8 mouse cellular contexts compared by ENCODE assay signal in genomic region chr4:117155792-117156355, GRCm38 (mm10). TPM values are rescaled to one million over a fixed set of nuclear protein-coding genes. Genes with fewer than 3 reads are reported as not detected.
DNase-seq lines count a peak whose midpoint lies in the region; ATAC-seq and TF ChIP-seq lines count a peak whose summit lies in the region.

TSS of gene Rps8 (minus strand) at chr4:117156243.

- no peaks in the 10 kb centered on the region for H3K9me3 ChIP-seq in G1E (replicated peaks)
- H3K9me3 ChIP-seq in forebrain, embryonic 16.5 days (ENCODE audit: control insufficient read depth, low read length) = no peaks in the 10 kb centered on the region
- H3K9me3 ChIP-seq in lung, embryonic 16.5 days (ENCODE audit: control insufficient read depth, low read length) = no peaks in the 10 kb centered on the region

- H3K36me3 ChIP-seq in G1E (replicated peaks) = peaks cover 72% of the 10 kb centered on the region
- peaks cover 28% of the 10 kb centered on the region for H3K36me3 ChIP-seq in forebrain, embryonic 16.5 days (ENCODE audit: control insufficient read depth, insufficient read depth)
- H3K36me3 ChIP-seq in lung, embryonic 16.5 days (ENCODE audit: control insufficient read depth, insufficient read depth, low read length) = peaks cover 39% of the 10 kb centered on the region

- peak within 1 kb of the TSS; percentile 98 for H3K4me3 ChIP-seq in G1E (ENCODE audit: low read depth, low read length)
- peak within 1 kb of the TSS; percentile 72 for H3K4me3 ChIP-seq in forebrain, embryonic 16.5 days (replicated peaks; ENCODE audit: low read length)
- peak within 1 kb of the TSS; percentile 92 for H3K4me3 ChIP-seq in lung, embryonic 16.5 days (ENCODE audit: low read length)

- peak within 1 kb of the TSS; percentile 86 for H3K9ac ChIP-seq in forebrain, embryonic 16.5 days (replicated peaks; ENCODE audit: low read depth, low read length)
- H3K9ac ChIP-seq in lung, embryonic 16.5 days (ENCODE audit: low read length) = peak within 1 kb of the TSS; percentile 99

- WGBS in forebrain, embryonic 16.5 days = under 1% methylated on average over 50 of the region's 52 CpGs
- WGBS in lung, embryonic 16.5 days = under 1% methylated on average over 52 of the region's 52 CpGs

- no peaks in the 10 kb centered on the region for H3K27me3 ChIP-seq in G1E (ENCODE audit: insufficient read depth, low read length)
- H3K27me3 ChIP-seq in forebrain, embryonic 16.5 days (replicated peaks; ENCODE audit: control insufficient read depth, insufficient read depth, low read length) = no peaks in the 10 kb centered on the region
- H3K27me3 ChIP-seq in lung, embryonic 16.5 days (ENCODE audit: control insufficient read depth, insufficient read depth, low read depth, low read length) = no peaks in the 10 kb centered on the region

- H3K4me2 ChIP-seq in forebrain, embryonic 16.5 days (ENCODE audit: low read length) = peak within 1 kb of the TSS; percentile 81
- H3K4me2 ChIP-seq in lung, embryonic 16.5 days (ENCODE audit: low read depth, low read length) = peak within 1 kb of the TSS; percentile 87

- DNase-seq in G1E (ENCODE audit: low spot score) = peak; percentile 91
- peak; percentile 87 for DNase-seq in cerebellum, adult 11-12 months
- DNase-seq in heart, postnatal 36 days = peak; percentile 86 to 90
- peak; percentile 78 to 84 for DNase-seq in layer of hippocampus, adult 8-10 months (ENCODE audit: low spot score in 2 of 2)
- peak; percentile 75 for DNase-seq in ovary, postnatal 10 days (ENCODE audit: low spot score)
- peak; percentile 67 to 72 for DNase-seq in thymus, postnatal 10 days (ENCODE audit: low spot score in 2 of 2)

- no peak for TF ChIP-seq CTCF in G1E (IDR thresholded peaks at IDR 0.05; ENCODE audit: low read depth, low read length)

- peak within 1 kb of the TSS; percentile 89 for H3K27ac ChIP-seq in forebrain, embryonic 16.5 days (ENCODE audit: low read length)
- H3K27ac ChIP-seq in lung, embryonic 16.5 days (ENCODE audit: low read length) = peak within 1 kb of the TSS; percentile 93

- peak; percentile 78 for ATAC-seq in G1E (ENCODE audit: extremely low read depth, insufficient number of reproducible peaks, low FRiP score, poor library complexity, severe bottlenecking)
- peak; percentile 95 for ATAC-seq in forebrain, embryonic 16.5 days
- peak; percentile 95 for ATAC-seq in lung, embryonic 16.5 days (ENCODE audit: low read depth)

- peaks cover 33% of the 10 kb centered on the region for H3K4me1 ChIP-seq in G1E (ENCODE audit: insufficient read depth, low read depth, low read length)
- H3K4me1 ChIP-seq in forebrain, embryonic 16.5 days (replicated peaks; ENCODE audit: control insufficient read depth, insufficient read depth, low read length) = peaks cover 11% of the 10 kb centered on the region; the same call in 1 of the 2 replicates
- peaks cover 17% of the 10 kb centered on the region for H3K4me1 ChIP-seq in lung, embryonic 16.5 days (replicated peaks; ENCODE audit: control insufficient read depth, insufficient read depth, low read length)

- intact Hi-C loops in heart, postnatal 36 days (cut with DNase I) = loop anchor here (2.0 to 5.0 kb wide), 2 partner anchors 27 to 61 kb away; partner anchors contain the start of gene Kif2c

RNA-seq across cellular contexts. Expression of gene Rps8, which starts in this region (rescaled TPM):
- total RNA-seq in G1E (2014; fragmentation: Nextera tagmentation) (2,089 and 2,273 TPM in 2 replicates), G1E (2017) (1,736 TPM in 2 replicates)
- 2,887 and 5,494 TPM in 2 replicates for polyA plus RNA-seq in G1E (2012)
- polyA plus RNA-seq in forebrain, embryonic 16.5 days (2015; fragmentation: Nextera tagmentation; extraction: Ambion mirVana) = 418 and 427 TPM in 2 replicates
- 100 to 1,000 TPM; 550 to 602 TPM for total RNA-seq in heart, postnatal 36 days (2021)
- 100 to 1,000 TPM; 448 to 635 (median 527) TPM for total RNA-seq in layer of hippocampus, adult 8-10 months (2022)
- polyA plus RNA-seq in lung, embryonic 16.5 days (2015; fragmentation: Nextera tagmentation; extraction: Ambion mirVana) = 858 and 904 TPM in 2 replicates

Comparison
In these comparisons a context has a peak if more than half of its experiments do, and no peak if none do; other contexts are left out.
1. Peak in every context shown above with its lines: DNase-seq, ATAC-seq, H3K4me3 ChIP-seq and H3K27ac ChIP-seq.